Comparison of ENCODE assay signal across 9 mouse cellular contexts in genomic region chr12:10438054-10439001, GRCm38 (mm10). TPM values are rescaled to one million over a fixed set of nuclear protein-coding genes. Genes with fewer than 3 reads are reported as not detected.
DNase-seq lines count a peak whose midpoint lies in the region; ATAC-seq and TF ChIP-seq lines count a peak whose summit lies in the region.
"Had no signal": no experiment of that assay in that cellular context is flagged by ENCODE, and none has a peak within 500 bp of the region (broad histone marks: within the 10 kb centered on the region; RNA-seq: fewer than 3 reads in every experiment).

No protein-coding gene starts in this region.

- DNase-seq in brain, embryonic 18.5 days (ENCODE audit: low read depth, low spot score) = peak; percentile 22
- DNase-seq in layer of hippocampus, adult 8-10 months (ENCODE audit: low spot score in 2 of 2) = peak; percentile 63 to 88
- peak; percentile 88 for DNase-seq in lung, postnatal 10 days
- peak; percentile 66 for DNase-seq in retina, postnatal 7 days (ENCODE audit: low read depth, low spot score)
- peak; percentile 67 to 77 for DNase-seq in urinary bladder, adult 18-20 months (ENCODE audit: low spot score in 2 of 2)

- peaks cover 11% of the 10 kb centered on the region for H3K4me1 ChIP-seq in E14TG2a.4 (replicated peaks; ENCODE audit: low read depth, low read length)
- peaks cover 7% of the 10 kb centered on the region; the same call in 1 of the 2 replicates for H3K4me1 ChIP-seq in forebrain, embryonic 12.5 days
- H3K4me1 ChIP-seq: heart, embryonic 15.5 days had no signal

- H3K9ac ChIP-seq in forebrain, embryonic 12.5 days = no peak overlapping the region
- H3K9ac ChIP-seq: heart, embryonic 15.5 days had no signal

- no peak overlapping the region for H3K4me3 ChIP-seq in E14TG2a.4 (replicated peaks; ENCODE audit: low read length)
- H3K4me3 ChIP-seq in forebrain, embryonic 12.5 days (replicated peaks) = no peak overlapping the region
- H3K4me3 ChIP-seq: heart, embryonic 15.5 days had no signal

- whole genome bisulfite sequencing in forebrain, embryonic 12.5 days = 27% methylated on average over 15 of the region's 15 CpGs

- H3K36me3 ChIP-seq in E14TG2a.4 (ENCODE audit: insufficient read depth, low read length) = no peaks in the 10 kb centered on the region
- H3K36me3 ChIP-seq in forebrain, embryonic 12.5 days (replicated peaks) = no peaks in the 10 kb centered on the region
- H3K36me3 ChIP-seq: heart, embryonic 15.5 days had no signal

- no peak overlapping the region for H3K27ac ChIP-seq in forebrain, embryonic 12.5 days
- H3K27ac ChIP-seq: heart, embryonic 15.5 days had no signal

- peaks cover 61% of the 10 kb centered on the region for H3K27me3 ChIP-seq in E14TG2a.4 (ENCODE audit: insufficient read depth, low read length)
- peaks cover 14% of the 10 kb centered on the region; the same call in 1 of the 2 replicates for H3K27me3 ChIP-seq in forebrain, embryonic 12.5 days
- H3K27me3 ChIP-seq: heart, embryonic 15.5 days had no signal

- ATAC-seq in forebrain, embryonic 12.5 days (ENCODE audit: low FRiP score) = peak; percentile 65
- peak; percentile 71 to 88; a peak in 3 of 4 replicates for ATAC-seq in hematopoietic stem cell, adult 5-6 weeks (replicated peaks in 1 of 2; ENCODE audit: insufficient read depth in 1 of 2, low FRiP score in 2 of 2, low TSS enrichment in 1 of 2, low read depth in 1 of 2, poor library complexity in 2 of 2, severe bottlenecking in 2 of 2)

- H3K4me2 ChIP-seq in forebrain, embryonic 12.5 days = no peak overlapping the region
- H3K4me2 ChIP-seq: heart, embryonic 15.5 days had no signal

- H3K9me3 ChIP-seq in E14TG2a.4 (ENCODE audit: low read length) = no peaks in the 10 kb centered on the region
- no peaks in the 10 kb centered on the region for H3K9me3 ChIP-seq in forebrain, embryonic 12.5 days
- H3K9me3 ChIP-seq: heart, embryonic 15.5 days had no signal

- peak; percentile 78 for TF ChIP-seq CTCF in E14TG2a.4 (conservative IDR thresholded peaks at IDR 0.05; ENCODE audit: low read length)

RNA-seq across cellular contexts. Expression of gene Rdh14, which starts 47.8 kb away (rescaled TPM):
- polyA plus RNA-seq in forebrain, embryonic 12.5 days (2016; fragmentation: Nextera tagmentation; extraction: Ambion mirVana) = 25.6 and 26.1 TPM in 2 replicates
- total RNA-seq in hematopoietic stem cell, adult 5-6 weeks (2017) = 15.6 and 23.8 TPM in 2 replicates
- 10 to 100 TPM; 33.4 to 40.2 (median 36.3) TPM for total RNA-seq in layer of hippocampus, adult 8-10 months (2022)

Comparison
In these comparisons a context has a peak if more than half of its experiments do, and no peak if none do; other contexts are left out.
1. DNase-seq: peak in every context shown above with its lines; median percentile 88 in lung, postnatal 10 days; 76 in layer of hippocampus, adult 8-10 months; 72 in urinary bladder, adult 18-20 months; 66 in retina, postnatal 7 days; 22 in brain, embryonic 18.5 days.